Mouse (Mus musculus): ENCODE data around the gene Tmem217. TPM values are rescaled to one million over a fixed set of nuclear protein-coding genes. Genes with fewer than 3 reads are reported as not detected.

Gene Tmem217
- polyA plus RNA-seq, 1 experiment from 2014 or later: 1.2 TPM

GRCm38 (mm10) chr17:29548994-29549393, 3.2 kb downstream of the Tmem217 start:
- Histone ChIP-seq H3K9me3 (replicated peaks) (no peaks in the 10 kb centered on the region), H3K9ac (replicated peaks) (no peak overlapping the region), H3K36me3 (no peaks in the 10 kb centered on the region), H3K27me3 (replicated peaks) (no peaks in the 10 kb centered on the region), H3K27ac (replicated peaks) (no peak overlapping the region), H3K4me1 (peaks cover 26% of the 10 kb centered on the region), H3K4me2 (peak overlapping the region; percentile 94), H3K4me3 (replicated peaks) (no peak overlapping the region)
- 0 out of 2 replicates have a peak, but pooled peaks have one; percentile 11 for ATAC-seq (ENCODE audit: low FRiP score)
- WGBS: 61% methylated on average over 8 of the region's 8 CpGs

GRCm38 (mm10) chr17:29548494-29548893, 3.7 kb downstream of the Tmem217 start:
- Histone ChIP-seq H3K27me3 (replicated peaks) (no peaks in the 10 kb centered on the region), H3K4me2 (no peak overlapping the region), H3K27ac (replicated peaks) (no peak overlapping the region), H3K9me3 (replicated peaks) (no peaks in the 10 kb centered on the region), H3K9ac (replicated peaks) (no peak overlapping the region), H3K36me3 (no peaks in the 10 kb centered on the region), H3K4me3 (replicated peaks) (no peak overlapping the region), H3K4me1 (peaks cover 26% of the 10 kb centered on the region)
- ATAC-seq (ENCODE audit: low FRiP score): no peak
- 80% methylated on average over 3 of the region's 3 CpGs for WGBS

- Histone ChIP-seq H3K9me3 (replicated peaks) (no peaks in the 10 kb centered on the region), H3K4me1 (peaks cover 6% of the 10 kb centered on the region), H3K9ac (replicated peaks) (no peak overlapping the region), H3K27me3 (replicated peaks) (no peaks in the 10 kb centered on the region), H3K4me3 (replicated peaks) (no peak overlapping the region), H3K36me3 (no peaks in the 10 kb centered on the region), H3K27ac (replicated peaks) (no peak overlapping the region), H3K4me2 (no peak overlapping the region)
- ATAC-seq (ENCODE audit: low FRiP score): no peak
- 91% methylated on average over 5 of the region's 5 CpGs for WGBS
Measured at GRCm38 (mm10) chr17:29545241-29545640, 6.9 kb downstream of the Tmem217 start.

GRCm38 (mm10) chr17:29544064-29544463, 8.1 kb downstream of the Tmem217 start:
- 85% methylated on average over 2 of the region's 2 CpGs for WGBS
- Histone ChIP-seq H3K4me2 (no peak overlapping the region), H3K36me3 (no peaks in the 10 kb centered on the region), H3K9ac (replicated peaks) (no peak overlapping the region), H3K27ac (replicated peaks) (no peak overlapping the region), H3K27me3 (replicated peaks) (no peaks in the 10 kb centered on the region), H3K4me3 (replicated peaks) (no peak overlapping the region), H3K4me1 (no peaks in the 10 kb centered on the region), H3K9me3 (replicated peaks) (no peaks in the 10 kb centered on the region)
- ATAC-seq (ENCODE audit: low FRiP score): no peak

- Histone ChIP-seq H3K4me3 (replicated peaks) (no peak overlapping the region), H3K4me1 (no peaks in the 10 kb centered on the region), H3K9ac (replicated peaks) (no peak overlapping the region), H3K27me3 (replicated peaks) (no peaks in the 10 kb centered on the region), H3K9me3 (replicated peaks) (no peaks in the 10 kb centered on the region), H3K36me3 (no peaks in the 10 kb centered on the region), H3K27ac (replicated peaks) (no peak overlapping the region), H3K4me2 (no peak overlapping the region)
- ATAC-seq (ENCODE audit: low FRiP score): no peak
- WGBS: 88% methylated on average over 19 of the region's 19 CpGs
Measured at GRCm38 (mm10) chr17:29542831-29543690, 9.1 kb downstream of the Tmem217 start.

GRCm38 (mm10) chr17:29541419-29541818, 10.8 kb downstream of the Tmem217 start:
- no peak overlapping the region for H3K27ac ChIP-seq (replicated peaks)
- H3K9me3 ChIP-seq (replicated peaks): no peaks in the 10 kb centered on the region
- no peak overlapping the region for H3K4me3 ChIP-seq (replicated peaks)
- H3K36me3 ChIP-seq: no peaks in the 10 kb centered on the region
- WGBS: 77% methylated on average over 14 of the region's 14 CpGs
- no peak for ATAC-seq (ENCODE audit: low FRiP score)
- no peak overlapping the region for H3K4me2 ChIP-seq
- no peak overlapping the region for H3K9ac ChIP-seq (replicated peaks)
- no peaks in the 10 kb centered on the region for H3K4me1 ChIP-seq
- H3K27me3 ChIP-seq (replicated peaks): no peaks in the 10 kb centered on the region

GRCm38 (mm10) chr17:29540426-29540825, 11.8 kb downstream of the Tmem217 start:
- Histone ChIP-seq H3K4me1 (no peaks in the 10 kb centered on the region), H3K9me3 (replicated peaks) (no peaks in the 10 kb centered on the region), H3K9ac (replicated peaks) (no peak overlapping the region), H3K36me3 (no peaks in the 10 kb centered on the region), H3K4me3 (replicated peaks) (no peak overlapping the region), H3K4me2 (no peak overlapping the region), H3K27ac (replicated peaks) (no peak overlapping the region), H3K27me3 (replicated peaks) (no peaks in the 10 kb centered on the region)
- no peak for ATAC-seq (ENCODE audit: low FRiP score)
- 94% methylated on average over 8 of the region's 8 CpGs for WGBS

GRCm38 (mm10) chr17:29533866-29534265, 18.3 kb downstream of the Tmem217 start:
- Histone ChIP-seq H3K27me3 (replicated peaks) (no peaks in the 10 kb centered on the region), H3K9me3 (replicated peaks) (no peaks in the 10 kb centered on the region), H3K4me1 (0 out of 2 replicates have a peak, but pooled peaks cover 5% of the 10 kb centered on the region), H3K36me3 (no peaks in the 10 kb centered on the region), H3K4me3 (replicated peaks) (no peak overlapping the region), H3K9ac (replicated peaks) (no peak overlapping the region), H3K4me2 (no peak overlapping the region), H3K27ac (replicated peaks) (no peak overlapping the region)
- 91% methylated on average over 11 of the region's 11 CpGs for WGBS
- ATAC-seq (ENCODE audit: low FRiP score): no peak

GRCm38 (mm10) chr17:29531757-29532384, 20.3 kb downstream of the Tmem217 start:
- ATAC-seq (ENCODE audit: low FRiP score): no peak
- H3K9me3 ChIP-seq (replicated peaks): no peaks in the 10 kb centered on the region
- 0 out of 2 replicates have a peak, but pooled peaks cover 5% of the 10 kb centered on the region for H3K4me1 ChIP-seq
- no peak overlapping the region for H3K4me2 ChIP-seq
- no peak overlapping the region for H3K9ac ChIP-seq (replicated peaks)
- no peak overlapping the region for H3K27ac ChIP-seq (replicated peaks)
- WGBS: 54% methylated on average over 10 of the region's 10 CpGs
- H3K27me3 ChIP-seq (replicated peaks): no peaks in the 10 kb centered on the region
- no peaks in the 10 kb centered on the region for H3K36me3 ChIP-seq
- no peak overlapping the region for H3K4me3 ChIP-seq (replicated peaks)

GRCm38 (mm10) chr17:29531278-29531677, 20.9 kb downstream of the Tmem217 start:
- no peak overlapping the region for H3K9ac ChIP-seq (replicated peaks)
- H3K4me3 ChIP-seq (replicated peaks): no peak overlapping the region
- H3K4me2 ChIP-seq: no peak overlapping the region

GRCm38 (mm10) chr17:29530508-29530907, 21.7 kb downstream of the Tmem217 start:
- Histone ChIP-seq H3K27me3 (replicated peaks) (no peaks in the 10 kb centered on the region), H3K9ac (replicated peaks) (no peak overlapping the region), H3K4me3 (replicated peaks) (no peak overlapping the region), H3K4me2 (no peak overlapping the region), H3K27ac (replicated peaks) (no peak overlapping the region), H3K36me3 (no peaks in the 10 kb centered on the region), H3K4me1 (0 out of 2 replicates have a peak, but pooled peaks cover 5% of the 10 kb centered on the region), H3K9me3 (replicated peaks) (no peaks in the 10 kb centered on the region)
- 94% methylated on average over 6 of the region's 6 CpGs for WGBS
- ATAC-seq (ENCODE audit: low FRiP score): no peak

More at GRCm38 (mm10) chr17:29531278-29531677, 20.9 kb downstream of the Tmem217 start:
- no peaks in the 10 kb centered on the region for H3K9me3 ChIP-seq (replicated peaks)
- WGBS: 80% methylated on average over 9 of the region's 9 CpGs
- no peak for ATAC-seq (ENCODE audit: low FRiP score)
- H3K4me1 ChIP-seq: 0 out of 2 replicates have a peak, but pooled peaks cover 5% of the 10 kb centered on the region
- H3K27me3 ChIP-seq (replicated peaks): no peaks in the 10 kb centered on the region
- H3K36me3 ChIP-seq: no peaks in the 10 kb centered on the region
- H3K27ac ChIP-seq (replicated peaks): no peak overlapping the region
